Mouse (Mus musculus) stomach, embryonic 14.5 days (tissue): ENCODE data around the gene Hoxa2. TPM values are rescaled to one million over a fixed set of nuclear protein-coding genes. Genes with fewer than 3 reads are reported as not detected.

Source experiments
- ATAC-seq: fragments of 200-750 bp; cut with Nextera tagmentation; 2 replicates; pipeline ENCODE4 v1.8.0; 2017; ENCODE audit warnings: low read depth, moderate TSS enrichment; ENCODE audit not compliant: insufficient number of reproducible peaks, insufficient read depth, low FRiP score
- H3K27ac ChIP-seq: fragments of 300-500 bp; sonication (generic); 2 replicates; pipeline ENCODE4 v1.5.1; 2014; ENCODE audit warnings: mild to moderate bottlenecking, low read length, moderate library complexity, mixed read lengths
- H3K27me3 ChIP-seq: fragments of 300-500 bp; sonication (generic); 2 replicates; pipeline ENCODE4 v1.6.1; 2014; ENCODE audit warnings: low read length, control low read depth, mixed read lengths; ENCODE audit not compliant: control insufficient read depth, insufficient read depth
- H3K36me3 ChIP-seq: fragments of 300-500 bp; sonication (generic); 2 replicates; pipeline ENCODE4 v1.6.1; 2014; ENCODE audit warnings: mild to moderate bottlenecking, control low read depth, low read length, moderate library complexity, mixed read lengths; ENCODE audit not compliant: control insufficient read depth, insufficient read depth
- H3K4me1 ChIP-seq: fragments of 300-500 bp; sonication (generic); 2 replicates; pipeline ENCODE4 v1.6.1; 2014; ENCODE audit warnings: low read length, control low read depth, mixed read lengths; ENCODE audit not compliant: control insufficient read depth, insufficient read depth
- H3K4me2 ChIP-seq: fragments of 300-500 bp; sonication (generic); replicated peaks from 2 replicates; pipeline ENCODE4 v1.6.1; 2014; ENCODE audit warnings: low read depth, low read length, control low read depth
- H3K4me3 ChIP-seq: fragments of 300-500 bp; sonication (generic); 2 replicates; pipeline ENCODE4 v1.5.1; 2014; ENCODE audit warnings: low read depth, low read length, control low read depth
- H3K9ac ChIP-seq: fragments of 300-500 bp; sonication (generic); replicated peaks from 2 replicates; pipeline ENCODE4 v1.6.1; 2014; ENCODE audit warnings: low read depth, mild to moderate bottlenecking, control low read depth, low read length, moderate library complexity, mixed read lengths
- H3K9me3 ChIP-seq: fragments of 300-500 bp; sonication (generic); 2 replicates; pipeline ENCODE4 v1.6.1; 2016; ENCODE audit warnings: low read depth, low read length, control low read depth; ENCODE audit not compliant: control insufficient read depth
- WGBS: fragments of 180-500 bp; shearing (Covaris S2); extraction: QIAGEN DNeasy Blood & Tissue Kit; methylation state at CpG from one replicate; pipeline ENCODE4 v1.1.7; 2014; 5-methylcytosine and 5-hydroxymethylcytosine counted together
- polyA plus RNA-seq: library from polyadenylated mRNA; unstranded; fragments of >200 nt; fragmentation: Nextera tagmentation; extraction: Ambion mirVana; gene quantifications from 2 replicates; pipeline ENCODE4 v1.2.1, GENCODE M21; 2014

Hoxa2 gene
- polyA plus RNA-seq, 1 experiment from 2014 or later, result 17.4 TPM

GRCm38 (mm10) chr6:52154044-52154443, 10.6 kb downstream of the Hoxa2 start:
- 0 out of 2 replicates have a peak, but pooled peaks cover 3% of the 10 kb centered on the region for H3K27me3 ChIP-seq
- no peak overlapping the region for H3K4me3 ChIP-seq
- 57% methylated on average over 5 of the region's 5 CpGs for WGBS
- no peaks in the 10 kb centered on the region for H3K9me3 ChIP-seq
- H3K27ac ChIP-seq, result no peak overlapping the region
- H3K36me3 ChIP-seq, result no peaks in the 10 kb centered on the region
- no peak for ATAC-seq
- peaks cover 11% of the 10 kb centered on the region for H3K4me1 ChIP-seq
- no peak overlapping the region for H3K9ac ChIP-seq
- no peak overlapping the region for H3K4me2 ChIP-seq

GRCm38 (mm10) chr6:52153270-52153669, 11.4 kb downstream of the Hoxa2 start:
- Histone ChIP-seq H3K4me1 (peaks cover 11% of the 10 kb centered on the region), H3K9ac (no peak overlapping the region), H3K36me3 (no peaks in the 10 kb centered on the region), H3K27me3 (0 out of 2 replicates have a peak, but pooled peaks cover 3% of the 10 kb centered on the region), H3K27ac (no peak overlapping the region), H3K9me3 (no peaks in the 10 kb centered on the region), H3K4me2 (no peak overlapping the region), H3K4me3 (no peak overlapping the region)
- 19% methylated on average over 6 of the region's 6 CpGs for WGBS
- no peak for ATAC-seq

GRCm38 (mm10) chr6:52152226-52153193, 12.1 kb downstream of the Hoxa2 start:
- H3K4me2 ChIP-seq, result no peak overlapping the region
- H3K27ac ChIP-seq, result no peak overlapping the region
- H3K4me3 ChIP-seq, result no peak overlapping the region
- H3K27me3 ChIP-seq, result 0 out of 2 replicates have a peak, but pooled peaks cover 3% of the 10 kb centered on the region
- no peak for ATAC-seq
- 36% methylated on average over 16 of the region's 16 CpGs for WGBS
- H3K9me3 ChIP-seq, result no peaks in the 10 kb centered on the region
- H3K4me1 ChIP-seq, result peaks cover 9% of the 10 kb centered on the region
- H3K9ac ChIP-seq, result no peak overlapping the region
- H3K36me3 ChIP-seq, result no peaks in the 10 kb centered on the region

GRCm38 (mm10) chr6:52151571-52151970, 13.1 kb downstream of the Hoxa2 start:
- Histone ChIP-seq H3K9ac (no peak overlapping the region), H3K27me3 (0 out of 2 replicates have a peak, but pooled peaks cover under 1% of the 10 kb centered on the region), H3K9me3 (no peaks in the 10 kb centered on the region), H3K4me2 (no peak overlapping the region), H3K4me1 (peaks cover 8% of the 10 kb centered on the region), H3K27ac (no peak overlapping the region), H3K4me3 (no peak overlapping the region), H3K36me3 (no peaks in the 10 kb centered on the region)
- WGBS, result 46% methylated on average over 4 of the region's 4 CpGs
- ATAC-seq, result no peak

GRCm38 (mm10) chr6:52150401-52150966, 14.1 kb downstream of the Hoxa2 start:
- WGBS, result 11% methylated on average over 16 of the region's 16 CpGs
- Histone ChIP-seq H3K4me2 (peak overlapping the region; percentile 28; the same call in 1 of the 2 replicates), H3K9ac (no peak overlapping the region), H3K4me1 (peaks cover 8% of the 10 kb centered on the region), H3K36me3 (no peaks in the 10 kb centered on the region), H3K27me3 (no peaks in the 10 kb centered on the region), H3K4me3 (no peak overlapping the region), H3K9me3 (no peaks in the 10 kb centered on the region), H3K27ac (no peak overlapping the region)
- ATAC-seq, result no peak

GRCm38 (mm10) chr6:52139115-52139514, 25.5 kb downstream of the Hoxa2 start:
- Histone ChIP-seq H3K4me1 (no peaks in the 10 kb centered on the region), H3K9ac (no peak overlapping the region), H3K27ac (no peak overlapping the region), H3K4me3 (no peak overlapping the region), H3K36me3 (no peaks in the 10 kb centered on the region), H3K27me3 (no peaks in the 10 kb centered on the region), H3K4me2 (no peak overlapping the region), H3K9me3 (no peaks in the 10 kb centered on the region)
- no peak for ATAC-seq
- 74% methylated on average over 5 of the region's 5 CpGs for WGBS

GRCm38 (mm10) chr6:52138576-52138975, 26.1 kb downstream of the Hoxa2 start:
- Histone ChIP-seq H3K9ac (no peak overlapping the region), H3K36me3 (no peaks in the 10 kb centered on the region), H3K4me3 (no peak overlapping the region), H3K9me3 (no peaks in the 10 kb centered on the region), H3K4me1 (no peaks in the 10 kb centered on the region), H3K27ac (no peak overlapping the region), H3K27me3 (no peaks in the 10 kb centered on the region), H3K4me2 (no peak overlapping the region)
- WGBS, result 44% methylated on average over 10 of the region's 10 CpGs
- no peak for ATAC-seq

GRCm38 (mm10) chr6:52137841-52138535, 26.6 kb downstream of the Hoxa2 start:
- Histone ChIP-seq H3K27me3 (no peaks in the 10 kb centered on the region), H3K4me1 (no peaks in the 10 kb centered on the region), H3K9me3 (no peaks in the 10 kb centered on the region), H3K4me3 (no peak overlapping the region), H3K4me2 (no peak overlapping the region), H3K36me3 (no peaks in the 10 kb centered on the region), H3K9ac (no peak overlapping the region), H3K27ac (no peak overlapping the region)
- ATAC-seq, result no peak
- WGBS, result 61% methylated on average over 9 of the region's 9 CpGs
